Mouse (Mus musculus) lung, embryonic 15.5 days (tissue): Measurements from ENCODE around the gene Rnf215. TPM values are rescaled to one million over a fixed set of nuclear protein-coding genes. Genes with fewer than 3 reads are reported as not detected.

Source experiments
- ATAC-seq: fragments of 200-750 bp; cut with Nextera tagmentation; 2 replicates; pipeline ENCODE4 v1.8.0; 2017; ENCODE audit warnings: moderate number of reproducible peaks, borderline replicate concordance; ENCODE audit not compliant: low FRiP score, low TSS enrichment; ENCODE audit errors: extremely low read depth
- H3K27ac ChIP-seq: fragments of 300-500 bp; sonication (generic); 2 replicates; pipeline ENCODE4 v1.5.1; 2015; ENCODE audit warnings: moderate library complexity, mild to moderate bottlenecking, inconsistent platforms
- H3K27me3 ChIP-seq: fragments of 300-500 bp; sonication (generic); 2 replicates; pipeline ENCODE4 v1.6.1; 2015; ENCODE audit warnings: inconsistent platforms
- H3K36me3 ChIP-seq: fragments of 300-500 bp; sonication (generic); 2 replicates; pipeline ENCODE4 v1.6.1; 2015; ENCODE audit warnings: inconsistent platforms
- H3K4me1 ChIP-seq: fragments of 300-500 bp; sonication (generic); 2 replicates; pipeline ENCODE4 v1.6.1; 2015; ENCODE audit warnings: inconsistent platforms
- H3K4me2 ChIP-seq: fragments of 300-500 bp; sonication (generic); 2 replicates; pipeline ENCODE4 v1.6.1; 2015; ENCODE audit warnings: inconsistent platforms, mild to moderate bottlenecking, moderate library complexity
- H3K4me3 ChIP-seq: fragments of 300-500 bp; sonication (generic); 2 replicates; pipeline ENCODE4 v1.5.1; 2015; ENCODE audit warnings: mild to moderate bottlenecking, inconsistent platforms
- H3K9ac ChIP-seq: fragments of 300-500 bp; sonication (generic); 2 replicates; pipeline ENCODE4 v1.6.1; 2015; ENCODE audit warnings: inconsistent platforms
- H3K9me3 ChIP-seq: fragments of 300-500 bp; sonication (generic); 2 replicates; pipeline ENCODE4 v1.6.1; 2016; ENCODE audit warnings: inconsistent platforms
- WGBS: fragments of 180-500 bp; shearing (Covaris S2); methylation state at CpG from one replicate; pipeline ENCODE4 v1.1.7; 2015; 5-methylcytosine and 5-hydroxymethylcytosine counted together
- polyA plus RNA-seq: library from polyadenylated mRNA; unstranded; fragments of >200 nt; fragmentation: Nextera tagmentation; extraction: Ambion mirVana; gene quantifications from 2 replicates; pipeline ENCODE4 v1.2.1, GENCODE M21; 2015

The Rnf215 gene
- 33.1 and 34.2 TPM in 2 replicates for polyA plus RNA-seq

DNA sequence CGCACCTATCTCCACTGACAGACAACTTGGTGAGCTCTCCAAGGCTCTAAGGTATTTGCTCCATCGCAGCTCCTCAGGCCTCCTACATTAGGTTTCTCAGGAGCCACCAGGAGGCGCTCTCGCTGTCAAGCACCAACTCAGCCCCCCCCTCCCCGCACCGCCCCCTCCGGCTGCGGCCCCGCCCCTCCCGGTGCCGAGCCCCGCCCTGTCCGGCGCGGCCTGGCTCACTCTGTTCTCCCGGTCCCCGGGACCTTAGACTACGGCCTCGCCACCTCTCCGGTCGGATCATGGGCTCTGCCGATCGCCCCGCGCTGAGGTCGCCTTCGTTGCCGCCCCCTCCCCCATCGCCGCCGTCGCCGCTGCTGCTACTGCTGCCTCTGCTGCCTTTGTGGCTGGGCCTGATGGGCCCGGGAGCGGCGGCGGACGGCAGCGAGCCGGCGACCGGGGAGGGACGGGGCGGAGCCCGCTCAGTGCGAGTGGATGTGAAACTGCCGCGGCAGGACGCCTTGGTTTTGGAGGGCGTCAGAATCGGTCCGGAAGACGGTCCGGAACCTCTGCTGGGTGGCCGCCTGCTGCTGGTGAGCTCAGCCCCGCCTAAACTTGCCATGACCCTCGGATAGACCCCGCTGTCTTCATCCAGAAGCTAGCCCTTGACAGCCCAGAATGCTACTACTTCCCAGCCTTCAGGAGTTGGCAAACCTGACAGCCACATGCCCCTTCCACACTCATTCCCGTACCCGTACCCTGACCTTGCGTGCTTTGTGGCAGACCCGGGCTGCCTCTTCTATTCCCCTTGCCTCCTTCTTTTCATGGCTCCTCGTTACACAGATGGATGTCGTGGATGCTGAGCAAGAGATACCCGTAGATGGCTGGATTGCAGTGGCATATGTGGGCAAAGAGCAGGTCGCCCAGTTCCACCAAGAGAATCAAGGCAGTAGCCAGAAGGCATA, at the start of gene Rnf215:
TSS of gene Rnf215 (plus strand) at position 217 of the 950 bp plus-strand sequence.
- ATAC-seq, result peak; percentile 94
- H3K4me3 ChIP-seq, result peak within 1 kb of the TSS; percentile 96
- H3K4me1 ChIP-seq, result peaks cover 9% of the 10 kb centered on the region
- peak within 1 kb of the TSS; percentile 99 for H3K9ac ChIP-seq
- H3K27ac ChIP-seq, result peak within 1 kb of the TSS; percentile 80
- H3K9me3 ChIP-seq, result no peaks in the 10 kb centered on the region
- 2% methylated on average over 65 of the region's 66 CpGs for WGBS
- H3K27me3 ChIP-seq, result no peaks in the 10 kb centered on the region
- H3K4me2 ChIP-seq, result peak within 1 kb of the TSS; percentile 88
- peaks cover 20% of the 10 kb centered on the region for H3K36me3 ChIP-seq

DNA sequence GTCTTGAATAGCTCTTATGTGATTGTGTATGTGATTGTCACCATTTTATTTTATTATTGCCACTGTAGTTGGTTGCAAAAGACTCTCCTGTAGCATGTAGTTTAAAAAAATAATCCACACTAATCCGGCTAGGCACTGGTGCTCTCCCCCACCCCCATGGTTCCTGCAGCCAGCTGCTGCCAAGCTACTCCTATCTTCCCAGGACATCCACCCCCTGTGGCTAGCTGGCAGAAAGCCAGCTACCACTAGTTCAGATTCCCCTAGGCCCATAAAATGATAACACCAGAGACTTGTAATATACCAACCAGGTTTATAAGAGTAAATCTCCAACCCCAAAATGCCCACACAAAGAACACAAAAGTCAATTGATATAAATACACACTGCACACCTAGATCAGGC, 48.8 kb upstream of the Rnf215 start:
- Histone ChIP-seq H3K4me1 (no peaks in the 10 kb centered on the region), H3K9ac (no peak overlapping the region), H3K27me3 (no peaks in the 10 kb centered on the region)

DNA sequence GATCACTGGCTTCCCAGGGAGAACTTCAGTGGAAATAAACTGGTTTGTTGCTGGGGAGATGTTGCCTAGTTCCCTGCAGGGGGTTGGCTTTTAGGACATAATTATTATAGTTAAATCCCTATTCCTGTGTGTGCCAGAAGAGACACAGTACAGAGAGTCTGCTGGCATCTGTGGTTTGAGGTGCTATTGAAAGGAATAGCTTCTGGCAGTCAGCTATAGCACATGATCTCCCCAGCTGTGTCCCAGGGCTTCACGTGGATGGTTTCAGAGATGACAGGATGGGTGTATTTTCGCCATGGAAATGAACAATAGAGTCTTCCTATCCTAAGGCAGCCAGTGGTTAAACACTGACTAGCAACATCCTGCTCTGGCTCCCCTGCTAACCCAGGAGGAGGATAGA, 47.7 kb upstream of the Rnf215 start:
- 59% methylated on average over 2 of the region's 2 CpGs for WGBS

More for the DNA sequence above, 48.8 kb upstream of the Rnf215 start:
- Histone ChIP-seq H3K4me3 (no peak overlapping the region), H3K27ac (no peak overlapping the region), H3K4me2 (no peak overlapping the region), H3K36me3 (peaks cover 6% of the 10 kb centered on the region; the same call in 1 of the 2 replicates), H3K9me3 (no peaks in the 10 kb centered on the region)
- ATAC-seq, result no peak
- 48% methylated on average over 1 of the region's 1 CpGs for WGBS

DNA sequence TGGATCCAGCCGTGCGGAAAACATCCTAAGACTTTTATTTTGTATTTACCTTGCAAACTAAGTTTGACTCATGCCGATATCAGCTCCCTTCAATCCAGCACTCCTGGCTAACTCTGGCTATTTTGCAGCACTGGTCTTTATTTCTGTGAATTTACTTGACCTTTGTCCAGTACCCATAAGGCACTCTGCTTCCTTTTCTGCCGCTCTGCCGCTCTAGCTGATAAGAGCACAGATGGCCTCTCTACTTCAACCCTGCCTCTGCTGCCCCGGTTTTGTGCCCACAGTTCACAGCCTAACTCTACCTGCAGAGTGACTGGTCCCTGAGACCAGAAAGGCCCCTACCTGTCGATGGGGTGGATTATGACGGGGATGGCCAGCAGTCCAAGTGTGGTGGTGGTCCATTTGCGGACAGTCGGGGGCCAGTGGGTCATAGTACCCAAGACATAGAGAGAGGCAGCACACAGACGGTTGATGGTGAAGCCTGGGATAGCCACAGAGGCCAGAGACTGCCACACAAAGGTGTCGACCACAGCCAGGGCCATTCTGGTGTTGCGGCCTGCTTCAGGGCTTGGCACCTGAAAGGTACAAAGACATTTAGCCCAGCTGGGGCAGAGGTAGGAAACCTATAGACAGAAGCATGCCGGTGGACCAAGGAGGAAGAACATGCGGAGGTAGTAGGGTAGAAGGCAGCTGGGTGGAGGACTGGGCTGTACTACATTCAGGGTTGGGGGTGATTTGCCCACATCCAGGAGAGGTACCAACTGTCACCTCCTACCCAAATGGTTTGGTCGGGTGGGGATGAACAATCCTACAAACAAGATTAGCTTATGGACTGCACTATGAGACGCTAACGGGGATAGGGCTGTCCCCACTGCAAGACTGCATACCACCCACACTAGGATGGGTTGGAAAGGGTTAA, 41.3 kb upstream of the Rnf215 start:
- ATAC-seq, result no peak

More for the DNA sequence above, 47.7 kb upstream of the Rnf215 start:
- Histone ChIP-seq H3K4me3 (no peak overlapping the region), H3K27me3 (no peaks in the 10 kb centered on the region), H3K27ac (no peak overlapping the region), H3K36me3 (peaks cover 8% of the 10 kb centered on the region; the same call in 1 of the 2 replicates), H3K9ac (no peak overlapping the region), H3K9me3 (no peaks in the 10 kb centered on the region), H3K4me1 (no peaks in the 10 kb centered on the region), H3K4me2 (no peak overlapping the region)
- no peak for ATAC-seq

DNA sequence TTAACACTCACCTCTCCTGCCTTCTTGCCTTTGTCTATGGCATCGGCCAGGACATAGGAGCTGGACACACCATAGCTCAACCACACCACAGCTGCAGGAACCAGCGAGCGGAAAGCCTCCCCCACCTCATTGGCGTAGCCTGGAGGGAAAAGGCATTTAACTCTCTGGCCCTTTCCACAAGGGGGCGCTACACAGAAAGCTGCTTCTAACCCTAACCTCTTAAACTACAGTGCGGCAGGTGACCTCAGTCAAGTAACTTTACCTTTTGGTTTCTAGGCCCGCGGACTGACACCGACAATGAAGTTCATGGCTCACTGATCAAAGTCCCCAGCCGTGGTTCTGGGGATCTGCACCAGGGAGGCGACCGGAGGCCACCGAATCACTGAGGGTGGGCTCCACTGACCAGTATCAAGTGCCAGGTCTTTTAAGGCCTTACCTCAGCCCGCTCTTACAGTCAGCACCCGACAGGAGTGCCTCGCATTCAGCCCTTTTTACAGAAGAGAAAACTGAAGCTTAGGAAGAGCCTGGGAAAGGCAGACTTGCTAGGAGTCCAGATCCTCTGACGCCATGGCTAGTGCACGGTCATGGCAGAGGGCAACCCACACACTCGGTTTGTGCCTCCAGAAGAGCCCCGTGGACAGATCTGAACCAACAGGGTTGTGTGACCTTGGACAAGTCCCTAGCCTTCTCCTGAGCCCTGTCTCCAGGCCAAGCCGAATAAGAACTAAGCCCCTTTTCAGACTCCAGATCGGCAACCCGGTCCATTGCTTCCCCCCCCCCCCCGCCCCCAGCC, 40.4 kb upstream of the Rnf215 start:
- H3K4me3 ChIP-seq, result peak overlapping the region; percentile 54
- H3K9ac ChIP-seq, result peak overlapping the region; percentile 48
- no peaks in the 10 kb centered on the region for H3K27me3 ChIP-seq
- peaks cover 19% of the 10 kb centered on the region for H3K4me1 ChIP-seq
- no peaks in the 10 kb centered on the region for H3K9me3 ChIP-seq
- peaks cover 8% of the 10 kb centered on the region; the same call in 1 of the 2 replicates for H3K36me3 ChIP-seq
- H3K4me2 ChIP-seq, result peak overlapping the region; percentile 89
- 8% methylated on average over 23 of the region's 24 CpGs for WGBS
- ATAC-seq, result no peak
- peak overlapping the region; percentile 83 for H3K27ac ChIP-seq

More for the DNA sequence above, 41.3 kb upstream of the Rnf215 start:
- peak overlapping the region; percentile 89; the same call in 1 of the 2 replicates for H3K4me2 ChIP-seq
- no peaks in the 10 kb centered on the region for H3K9me3 ChIP-seq
- no peaks in the 10 kb centered on the region for H3K27me3 ChIP-seq
- H3K27ac ChIP-seq, result no peak overlapping the region
- H3K4me1 ChIP-seq, result peaks cover 19% of the 10 kb centered on the region
- H3K36me3 ChIP-seq, result peaks cover 8% of the 10 kb centered on the region; the same call in 1 of the 2 replicates
- H3K9ac ChIP-seq, result no peak overlapping the region
- WGBS, result 72% methylated on average over 18 of the region's 18 CpGs
- 0 out of 2 replicates have a peak overlapping the region, but pooled peaks have one; percentile 54 for H3K4me3 ChIP-seq

DNA sequence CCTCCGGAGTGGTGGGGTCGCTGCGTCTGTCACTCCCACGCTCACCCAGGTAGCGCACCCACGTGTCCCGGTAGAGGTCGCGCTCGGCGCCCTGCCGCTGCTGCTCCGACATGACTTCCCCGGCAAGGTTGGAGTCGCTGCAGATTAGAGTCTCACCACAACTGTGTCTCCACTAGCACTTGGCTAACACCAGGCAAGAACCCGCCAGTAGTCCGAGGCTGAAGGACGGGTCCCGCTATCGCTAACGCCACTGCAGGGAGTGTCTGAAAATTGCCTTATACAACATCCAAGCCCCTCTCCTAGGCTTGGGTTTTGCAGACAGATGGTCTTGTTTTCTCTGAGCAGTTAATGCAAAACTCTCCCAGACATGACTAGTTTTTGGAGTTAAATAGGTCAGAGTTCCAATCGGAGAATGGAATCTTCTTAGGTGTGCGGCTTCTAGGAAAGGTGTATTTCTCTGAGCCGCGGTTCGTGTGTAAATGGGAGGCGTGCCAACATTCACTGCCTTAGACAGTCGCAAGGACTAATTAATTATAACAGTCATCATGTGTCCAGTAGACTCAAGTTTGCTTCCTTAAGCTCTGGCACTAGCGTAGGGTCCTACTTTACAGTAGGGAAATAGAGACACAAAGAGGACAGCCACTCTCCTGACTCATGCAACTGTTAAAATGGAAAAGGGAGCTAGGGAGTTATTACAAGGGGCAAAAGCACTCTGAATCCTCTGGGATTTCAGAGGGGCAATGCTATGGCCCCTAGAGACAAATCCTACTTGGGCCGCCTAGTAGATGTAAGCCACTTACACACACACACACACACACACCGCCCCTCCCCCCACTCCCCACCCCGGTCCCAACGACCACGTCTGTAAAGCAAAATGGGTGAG, 39.6 kb upstream of the Rnf215 start, which contains the start of gene Mtfp1:
TSS of gene Mtfp1 (minus strand) at position 275 of the 883 bp plus-strand sequence.
- Histone ChIP-seq H3K4me3 (peak within 1 kb of the TSS; percentile 54), H3K9ac (peak within 1 kb of the TSS; percentile 48), H3K27ac (peak within 1 kb of the TSS; percentile 83), H3K36me3 (peaks cover 8% of the 10 kb centered on the region; the same call in 1 of the 2 replicates), H3K9me3 (no peaks in the 10 kb centered on the region), H3K4me2 (peak within 1 kb of the TSS; percentile 89), H3K27me3 (no peaks in the 10 kb centered on the region), H3K4me1 (peaks cover 19% of the 10 kb centered on the region)
- WGBS, result 5% methylated on average over 34 of the region's 34 CpGs
- ATAC-seq, result peak; percentile 15; the same call in 1 of the 2 replicates

DNA sequence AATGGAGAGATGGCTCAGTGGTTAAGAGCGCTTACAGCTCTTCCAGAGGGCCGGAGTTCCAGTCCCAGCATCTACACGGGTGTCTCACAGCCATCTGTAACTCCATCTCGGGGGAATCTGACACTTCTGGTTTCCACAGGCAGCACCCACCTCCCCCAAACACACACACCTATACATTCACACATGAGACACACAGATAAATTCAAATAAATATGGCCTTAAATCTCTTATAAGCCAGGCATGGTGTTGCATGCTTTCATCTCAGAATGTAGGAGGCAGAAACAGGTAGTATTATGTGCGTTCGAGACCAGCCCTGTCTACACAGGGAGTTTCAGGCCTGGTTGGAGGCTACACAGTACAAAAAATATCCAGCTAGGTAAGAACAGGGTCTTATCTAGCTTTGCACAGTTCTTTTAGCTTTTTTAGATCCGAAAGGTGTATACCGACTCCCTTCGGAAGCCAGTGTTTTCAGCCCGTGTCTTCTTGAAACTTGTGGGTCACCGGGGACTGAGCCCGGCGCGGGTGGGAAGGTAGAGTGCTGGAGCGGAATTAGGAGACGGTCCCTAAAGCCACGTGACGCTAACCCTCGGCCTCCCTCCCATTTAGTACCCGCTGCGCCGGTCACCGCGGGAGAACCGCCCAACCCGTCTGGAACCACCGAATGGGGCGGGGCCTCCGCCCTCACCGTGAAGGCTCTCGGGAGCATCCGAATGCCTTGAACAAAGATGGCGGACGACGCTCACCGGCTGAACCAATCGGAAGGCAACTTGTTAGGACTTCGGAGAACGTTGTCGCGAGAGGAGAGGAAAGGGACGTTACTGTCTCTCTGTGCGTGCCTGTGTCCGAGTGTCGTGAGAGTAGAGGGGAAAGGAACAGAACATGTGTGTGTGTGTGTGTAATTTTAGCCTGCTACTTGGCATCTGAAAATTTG, 38.7 kb upstream of the Rnf215 start:
- Histone ChIP-seq H3K4me1 (peaks cover 19% of the 10 kb centered on the region), H3K9me3 (no peaks in the 10 kb centered on the region), H3K4me2 (peak overlapping the region; percentile 89), H3K9ac (peak overlapping the region; percentile 67), H3K4me3 (peak overlapping the region; percentile 54), H3K27ac (peak overlapping the region; percentile 84), H3K27me3 (no peaks in the 10 kb centered on the region), H3K36me3 (peaks cover 1% of the 10 kb centered on the region; the same call in 1 of the 2 replicates)
- peak; percentile 95 for ATAC-seq
- WGBS, result 2% methylated on average over 45 of the region's 45 CpGs

DNA sequence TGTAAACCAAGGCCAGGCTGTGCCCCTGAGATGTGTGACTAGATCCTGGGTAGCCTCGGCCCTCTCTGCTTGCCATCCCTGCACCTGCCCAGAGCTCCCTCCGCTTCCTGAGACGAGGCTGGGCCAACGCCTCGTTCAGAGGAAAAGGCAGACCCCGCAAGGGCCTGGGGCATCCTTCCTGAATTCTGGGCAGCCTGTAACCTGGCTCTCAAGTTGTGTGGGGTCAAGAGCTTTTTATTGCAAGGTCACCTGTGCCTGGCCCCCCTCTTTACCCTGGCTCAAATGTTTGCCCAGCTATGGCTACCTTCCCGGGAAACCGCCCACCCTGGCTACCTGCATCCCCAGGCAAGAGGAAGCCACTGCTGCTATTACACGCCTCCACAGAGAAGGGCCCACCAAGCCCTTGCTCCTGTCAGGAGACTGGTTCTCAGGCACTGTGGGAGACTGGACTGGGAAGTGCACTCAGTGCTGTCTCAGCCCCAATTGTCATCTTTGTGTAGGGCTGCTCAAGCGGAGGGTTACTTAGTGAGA, 37.8 kb upstream of the Rnf215 start:
- WGBS, result 29% methylated on average over 10 of the region's 10 CpGs
- no peaks in the 10 kb centered on the region for H3K36me3 ChIP-seq
- no peaks in the 10 kb centered on the region for H3K27me3 ChIP-seq
- peak overlapping the region; percentile 54 for H3K4me3 ChIP-seq
- H3K27ac ChIP-seq, result peak overlapping the region; percentile 84
- ATAC-seq, result peak; percentile 10; the same call in 1 of the 2 replicates
- H3K4me1 ChIP-seq, result peaks cover 19% of the 10 kb centered on the region
- H3K9me3 ChIP-seq, result no peaks in the 10 kb centered on the region
- H3K9ac ChIP-seq, result peak overlapping the region; percentile 67
- peak overlapping the region; percentile 89 for H3K4me2 ChIP-seq

DNA sequence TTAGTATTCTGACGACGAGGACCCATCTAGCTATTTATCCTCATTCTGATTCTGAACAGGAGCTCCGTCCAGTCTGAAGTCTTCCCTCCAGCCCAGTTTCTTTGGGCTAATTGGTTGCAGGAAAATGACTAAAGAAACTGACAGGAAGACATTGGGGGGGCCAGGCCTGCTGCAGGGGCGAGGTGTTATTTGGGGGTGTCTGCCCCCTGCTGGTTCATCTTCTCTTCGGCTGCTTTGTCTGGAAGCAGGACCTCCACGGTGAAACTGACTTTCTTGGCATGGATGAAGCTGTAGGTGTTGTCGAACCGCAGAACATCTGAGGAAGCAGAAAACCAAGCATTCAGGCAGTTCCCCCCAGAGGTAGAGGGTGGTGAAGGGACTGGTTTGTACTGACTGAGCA, 36.9 kb upstream of the Rnf215 start:
- 62% methylated on average over 8 of the region's 8 CpGs for WGBS
- ATAC-seq, result no peak

More for the DNA sequence above, 36.9 kb upstream of the Rnf215 start:
- H3K27ac ChIP-seq, result no peak overlapping the region
- H3K4me3 ChIP-seq, result no peak overlapping the region
- no peaks in the 10 kb centered on the region for H3K36me3 ChIP-seq
- H3K4me1 ChIP-seq, result peaks cover 19% of the 10 kb centered on the region
- H3K27me3 ChIP-seq, result no peaks in the 10 kb centered on the region
- H3K4me2 ChIP-seq, result no peak overlapping the region
- no peak overlapping the region for H3K9ac ChIP-seq
- no peaks in the 10 kb centered on the region for H3K9me3 ChIP-seq
